Mouse (Mus musculus) liver, adult 2 months (tissue): ENCODE results near the gene Kifap3.

ENCODE experiments used
- CTCF ChIP-seq: fragments of 200-500 bp; IDR thresholded peaks from 2 replicates; pipeline ENCODE4 v1.5.1; 2011; ENCODE audit warnings: low read depth, low read length, control low read depth
- POLR2A ChIP-seq: fragments of 200-500 bp; IDR thresholded peaks from 2 replicates; pipeline ENCODE4 v1.6.1; 2011; ENCODE audit warnings: low read length, control low read depth; ENCODE audit not compliant: insufficient read depth; ENCODE audit errors: extremely low read depth

DNA sequence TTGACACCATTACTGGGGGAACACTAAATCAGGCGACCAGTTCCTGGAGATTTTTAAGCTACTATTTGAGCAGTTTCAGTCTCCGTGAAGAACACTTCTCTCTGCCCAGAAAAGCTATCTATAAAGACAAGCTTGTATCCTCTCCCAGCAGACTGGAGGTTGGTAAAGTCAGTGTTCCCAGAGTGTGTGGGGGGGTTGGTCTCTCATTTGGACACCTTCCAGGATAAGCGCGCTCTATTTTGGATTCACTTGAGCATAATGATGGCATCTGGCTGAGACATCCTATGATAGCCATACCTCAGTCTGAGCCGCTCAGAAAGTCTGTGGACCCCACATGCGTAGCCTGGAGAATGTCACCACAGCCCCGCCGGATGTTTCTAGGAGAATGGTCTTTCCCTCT, 144.7 kb downstream of the Kifap3 start:
- TF ChIP-seq POLR2A (no peak), CTCF (no peak)
